Mouse (Mus musculus) embryonic fibroblast, embryonic 13.5 days (primary cell): ENCODE data around the gene Castor1.

Source experiments
- CTCF ChIP-seq: IDR thresholded peaks from 2 replicates; pipeline ENCODE4 v1.5.1; 2011; ENCODE audit warnings: mild to moderate bottlenecking, control low read depth, low read length, moderate library complexity, borderline replicate concordance; ENCODE audit not compliant: insufficient read depth
- POLR2A ChIP-seq: IDR thresholded peaks from 2 replicates; pipeline ENCODE4 v1.6.1; 2011; ENCODE audit warnings: low read depth, mild to moderate bottlenecking, control low read depth, low read length, moderate library complexity

DNA sequence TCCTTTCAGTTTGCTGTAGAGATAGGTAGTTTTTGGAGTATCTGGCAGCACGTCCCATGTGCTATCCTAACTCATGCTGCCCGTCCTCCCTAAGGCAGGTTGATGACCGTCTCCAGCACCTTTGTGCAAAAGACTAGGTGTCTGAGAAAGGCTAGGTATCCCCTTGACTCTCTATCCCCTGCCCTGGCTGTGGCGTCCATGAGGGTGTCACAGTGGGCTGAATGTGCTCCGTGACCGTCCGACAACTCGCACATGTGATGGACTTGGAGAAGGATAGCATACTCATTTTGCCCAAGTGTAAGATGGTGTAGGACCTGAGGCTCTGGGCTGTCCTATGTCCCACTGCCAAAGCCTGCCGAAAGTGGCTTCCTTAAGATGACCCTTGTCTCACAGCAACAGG is 10.4 kb upstream of the Castor1 start:
- no peak for TF ChIP-seq CTCF
- no peak for TF ChIP-seq POLR2A
